Mouse (Mus musculus) adrenal gland, postnatal 10 days (tissue): ENCODE data around the gene Gpatch4. TPM values are rescaled to one million over a fixed set of nuclear protein-coding genes. Genes with fewer than 3 reads are reported as not detected.

Source experiments
- DNase-seq: peaks from one replicate; pipeline ENCODE4 v3.0.0; 2021; ENCODE audit warnings: mixed read lengths
- total RNA-seq, 2 experiments: library from RNA; stranded (reverse); gene quantifications; 2 replicates each; pipeline ENCODE4 v1.2.3; 2021

Gpatch4 gene
- total RNA-seq, 2 experiments from 2014 or later, result 12.1 to 12.4 TPM

GRCm38 (mm10) chr3:88030608-88031395, 12.1 kb upstream of the Gpatch4 start:
- peak; percentile 68 for DNase-seq

DNA sequence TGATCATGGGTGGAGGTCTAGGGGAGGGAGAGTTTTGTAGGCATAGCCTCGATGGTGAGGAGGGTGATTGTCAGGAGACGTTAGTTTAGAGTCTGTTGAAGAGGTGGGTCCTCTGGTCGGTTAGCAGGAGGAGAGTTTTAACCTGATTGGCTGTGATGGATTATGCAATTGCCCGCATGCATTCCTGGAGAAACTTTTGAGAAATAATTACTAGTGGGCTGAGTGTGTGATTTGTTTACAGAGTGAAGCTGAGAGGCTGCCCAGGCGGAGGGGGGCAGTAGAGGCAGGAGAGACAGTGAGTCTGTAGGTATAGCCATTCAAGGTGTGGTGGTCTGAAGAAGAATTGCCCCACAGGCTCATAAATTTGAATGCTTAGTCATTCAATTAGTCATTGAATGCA, 9.4 kb upstream of the Gpatch4 start:
- DNase-seq, result no peak

- no peak for DNase-seq
Measured at GRCm38 (mm10) chr3:88035561-88036293, 7.2 kb upstream of the Gpatch4 start.

GRCm38 (mm10) chr3:88049532-88049931, 6.6 kb downstream of the Gpatch4 start:
- no peak for DNase-seq

DNA sequence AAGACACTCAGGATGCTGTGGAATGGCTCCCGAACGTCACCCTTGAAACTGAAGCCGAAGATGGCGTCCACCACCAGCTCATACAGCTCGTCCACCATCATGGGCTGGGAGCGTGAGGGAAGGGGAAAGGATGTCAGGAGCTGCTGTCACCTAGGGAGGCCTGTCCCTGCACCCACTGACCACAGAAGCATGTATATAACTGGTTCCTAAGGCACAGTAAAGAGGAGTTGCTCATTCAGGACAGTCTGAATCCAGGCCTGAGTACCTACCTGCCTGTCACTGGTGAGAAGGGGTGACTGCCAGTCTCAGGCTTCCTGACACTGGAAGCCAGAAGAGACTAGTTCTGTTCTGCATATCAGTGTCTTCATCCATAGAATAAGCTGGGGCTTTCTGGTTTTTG, 14.1 kb downstream of the Gpatch4 start:
- no peak for DNase-seq

DNA sequence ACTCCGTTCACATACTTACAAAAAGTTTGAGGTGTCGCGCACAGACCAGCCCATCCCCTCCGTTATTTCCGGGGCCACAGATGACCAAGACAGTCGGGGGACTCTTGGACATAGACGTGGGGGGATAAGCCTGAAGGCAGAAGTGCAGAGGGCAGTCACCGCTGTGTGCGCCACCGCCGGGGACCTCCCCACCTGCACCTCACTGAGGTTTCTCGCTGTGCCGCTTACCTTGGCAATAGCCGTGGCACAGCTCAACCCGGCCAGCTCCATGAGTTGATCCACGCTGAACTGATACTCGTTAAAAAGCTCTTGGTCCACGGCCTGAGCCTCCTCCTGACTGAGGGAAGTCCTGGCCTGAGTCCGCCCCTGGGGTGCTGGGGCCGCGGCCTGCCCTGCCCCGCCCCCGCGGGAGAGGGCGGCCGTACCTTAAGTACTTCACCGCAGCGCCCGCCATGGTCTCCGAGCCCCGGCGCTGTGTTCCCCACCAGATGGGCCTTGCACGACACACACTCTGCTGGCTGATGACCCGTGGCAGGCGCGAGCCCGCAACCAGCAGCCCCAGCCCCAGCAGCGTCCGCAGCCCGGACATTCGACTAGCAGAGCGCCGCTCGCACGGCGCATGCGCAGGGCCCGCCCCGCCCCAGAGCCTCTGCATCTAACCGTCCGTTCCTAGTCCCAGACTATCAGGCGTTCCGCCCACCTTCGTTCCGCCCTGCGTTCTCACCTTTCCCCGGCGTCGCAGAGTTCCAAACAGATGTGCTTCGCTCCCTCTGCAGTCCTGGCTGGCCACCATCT, 15.2 kb downstream of the Gpatch4 start, which contains the start of gene Naxe:
Gene Naxe, minus strand, starts transcription at position 594 of the 795 bp plus-strand sequence.
- peak; percentile 92 for DNase-seq

- DNase-seq, result no peak
Measured at GRCm38 (mm10) chr3:88068386-88068785, 25.5 kb downstream of the Gpatch4 start.

- DNase-seq, result peak; percentile 93
Measured at GRCm38 (mm10) chr3:88071783-88072182, 28.9 kb downstream of the Gpatch4 start.

- DNase-seq, result no peak
Measured at GRCm38 (mm10) chr3:88073631-88074030, 30.7 kb downstream of the Gpatch4 start.

DNA sequence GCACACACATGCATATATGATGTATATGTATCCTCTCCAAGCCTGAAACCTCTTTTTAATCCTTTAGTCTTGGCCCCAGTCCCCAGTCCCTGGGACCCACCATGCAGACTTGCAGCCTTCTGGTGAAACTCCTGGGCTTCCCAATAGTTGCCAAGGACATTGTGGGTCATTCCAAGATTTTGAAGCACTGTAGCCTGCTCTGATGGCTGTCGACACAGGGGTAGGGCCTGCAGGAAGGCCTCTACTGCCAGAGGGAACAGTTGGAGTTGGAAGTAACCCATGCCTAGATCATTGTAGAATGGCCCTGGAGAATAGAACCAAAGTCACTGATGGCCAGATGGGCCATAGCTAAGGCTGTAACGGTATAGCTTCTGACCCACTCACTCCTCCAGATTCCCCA, 31.4 kb downstream of the Gpatch4 start:
- DNase-seq, result no peak

GRCm38 (mm10) chr3:88074766-88075165, 31.9 kb downstream of the Gpatch4 start:
- DNase-seq, result no peak

DNA sequence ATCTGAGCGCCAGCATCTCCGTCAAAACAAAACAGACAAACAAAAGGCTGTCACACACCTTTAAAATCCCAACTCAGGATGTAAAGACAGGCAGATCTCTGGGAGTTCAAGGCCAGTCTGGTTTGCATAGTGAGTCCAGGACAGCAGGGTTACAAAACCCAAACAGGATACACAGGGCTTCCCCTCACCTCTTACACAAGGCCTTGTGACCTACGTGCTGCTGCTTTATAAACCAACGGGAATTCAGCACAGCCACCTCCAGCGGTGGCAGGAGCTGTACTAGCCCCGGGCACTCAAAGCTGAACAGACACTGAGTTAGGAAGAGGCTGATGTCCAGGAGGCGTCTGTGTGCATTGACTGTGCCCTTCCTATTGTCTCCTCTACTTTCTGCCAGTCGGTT, 34.5 kb downstream of the Gpatch4 start:
- DNase-seq, result no peak

DNA sequence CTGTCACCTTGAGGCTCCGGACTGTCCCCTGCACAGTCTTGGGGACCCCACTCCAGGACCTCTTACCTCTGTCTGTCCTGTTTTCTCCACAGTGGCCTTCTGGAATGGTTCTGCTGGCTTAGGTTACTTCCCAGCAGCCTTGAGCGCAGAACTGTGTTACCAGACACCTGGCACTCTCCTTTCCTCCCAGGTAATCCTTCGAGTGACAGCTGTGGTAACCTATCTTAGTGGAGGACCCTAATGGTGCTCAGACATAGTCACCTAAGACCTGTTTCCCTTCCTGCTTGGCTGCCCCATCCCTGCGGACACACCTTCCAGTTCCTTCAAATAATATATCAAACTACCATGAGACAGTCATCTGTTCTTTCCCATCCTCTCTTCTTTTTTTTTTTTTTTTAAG, 35.3 kb downstream of the Gpatch4 start, which contains the start of gene Ttc24:
Gene Ttc24, minus strand, starts transcription at position 101 of the 400 bp plus-strand sequence.
- no peak for DNase-seq

DNA sequence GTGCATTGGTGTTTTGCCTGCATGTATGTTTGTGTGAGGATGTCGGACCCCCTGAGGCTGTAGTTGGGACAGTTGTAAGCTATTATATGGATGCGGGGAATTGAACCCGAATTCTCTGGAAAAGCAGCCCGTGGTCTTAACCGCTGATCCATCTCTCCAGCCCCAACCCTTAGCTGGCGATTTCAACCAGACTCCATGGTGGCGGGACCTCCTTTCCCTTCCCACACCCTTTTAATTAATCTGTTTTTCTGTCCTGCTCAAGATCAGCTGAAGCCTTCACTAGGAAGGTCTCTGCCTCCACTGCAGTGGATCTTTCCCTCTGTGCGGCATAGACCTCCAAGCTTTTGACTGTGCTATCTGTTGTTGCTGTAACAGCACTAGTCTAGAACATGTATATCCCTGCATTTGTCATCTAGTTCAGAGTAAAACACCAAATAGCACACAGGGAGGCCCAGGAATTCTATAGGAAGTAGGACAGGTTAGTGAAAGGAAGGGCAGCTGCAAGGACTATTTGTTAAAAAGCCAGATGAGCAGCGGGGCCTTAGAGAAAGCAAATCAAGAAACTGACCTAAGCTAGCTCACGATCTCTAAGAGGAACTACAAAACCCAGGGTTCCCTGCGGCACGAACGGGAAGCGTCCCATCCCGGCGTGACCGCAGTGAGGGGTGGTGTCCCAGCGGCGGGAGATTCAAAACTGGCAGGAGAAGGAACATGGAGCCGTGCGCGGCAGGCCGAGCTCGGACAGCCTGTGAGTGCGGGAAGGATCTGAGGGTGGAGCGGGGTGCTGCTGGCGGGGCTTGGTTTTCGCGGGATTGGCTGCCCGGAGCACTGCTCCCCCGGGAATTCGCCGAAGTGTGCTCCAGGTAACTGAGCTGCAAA, 38.7 kb downstream of the Gpatch4 start, which contains the start of gene Iqgap3:
Gene Iqgap3, plus strand, starts transcription at position 627 of the 879 bp plus-strand sequence.
- DNase-seq, result peak; percentile 93

- no peak for DNase-seq
Measured at GRCm38 (mm10) chr3:88082224-88082618, 39.3 kb downstream of the Gpatch4 start.

- no peak for DNase-seq
Measured at GRCm38 (mm10) chr3:88082663-88083062, 39.8 kb downstream of the Gpatch4 start.

GRCm38 (mm10) chr3:88084001-88084400, 41.1 kb downstream of the Gpatch4 start:
- no peak for DNase-seq

GRCm38 (mm10) chr3:88085459-88085858, 42.6 kb downstream of the Gpatch4 start:
- no peak for DNase-seq

DNA sequence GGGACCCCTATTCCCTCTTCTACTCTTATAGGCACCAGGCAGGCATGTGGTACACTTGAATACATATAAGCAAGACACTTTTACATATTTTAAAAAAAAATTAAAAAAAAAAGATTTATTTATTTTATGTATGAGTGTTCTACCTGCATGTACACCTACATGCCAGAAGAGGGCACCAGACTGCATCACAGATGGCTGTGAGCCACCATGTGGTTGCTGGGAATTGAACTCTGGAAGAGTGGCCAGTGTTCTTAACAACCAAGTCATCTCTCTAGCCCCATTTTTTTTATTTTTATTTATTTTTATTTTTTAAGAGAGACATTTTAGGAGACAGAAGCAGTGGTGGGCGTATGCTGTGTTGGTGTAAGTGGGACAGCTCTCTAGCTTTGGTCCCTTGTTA, 44.8 kb downstream of the Gpatch4 start:
- peak; percentile 40 for DNase-seq

DNA sequence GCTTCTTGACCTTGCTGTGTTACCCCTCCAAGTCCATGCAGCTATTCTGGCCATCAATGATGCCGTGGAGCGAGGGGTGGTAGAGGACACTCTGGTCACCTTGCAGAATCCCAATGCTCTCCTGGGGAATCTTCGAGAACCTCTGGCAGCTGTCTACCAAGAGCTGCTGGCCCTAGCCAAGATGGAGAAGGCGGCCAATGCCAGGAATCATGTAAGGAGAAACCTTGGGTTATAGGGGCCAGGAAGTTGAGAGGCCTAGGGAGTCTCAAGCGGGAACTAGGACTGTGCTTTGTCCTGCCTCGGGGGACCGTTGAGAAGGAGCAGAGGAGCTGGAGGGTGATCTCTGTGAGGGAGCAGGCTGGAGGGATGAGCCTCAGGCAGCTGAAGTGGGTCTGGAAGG, 47.2 kb downstream of the Gpatch4 start:
- no peak for DNase-seq

DNA sequence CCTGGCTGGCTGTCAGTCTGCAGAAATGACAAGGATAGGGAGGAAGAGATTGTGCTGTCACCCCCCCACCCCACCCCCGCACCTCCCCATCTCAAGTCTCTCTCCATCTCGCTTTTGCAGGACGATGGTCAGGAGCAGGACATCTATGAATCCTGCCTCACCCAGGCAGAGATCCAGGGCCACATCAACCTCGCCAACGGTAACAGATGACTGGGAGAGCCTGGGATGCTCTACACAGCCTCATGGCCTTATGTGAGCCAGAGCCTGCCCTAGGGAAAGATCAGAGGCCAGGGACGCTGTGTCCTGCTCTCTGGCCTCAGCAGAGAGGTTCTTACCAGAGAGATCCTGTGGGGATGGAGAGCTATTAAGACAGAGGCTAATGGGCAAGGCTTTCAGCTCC, 47.7 kb downstream of the Gpatch4 start:
- no peak for DNase-seq
